Mouse (Mus musculus) gastrocnemius, adult 8-10 months (tissue): ENCODE results near the gene Pacsin1. TPM values are rescaled to one million over a fixed set of nuclear protein-coding genes. Genes with fewer than 3 reads are reported as not detected.
"Not testable (repeated sequence)": the region's sequence is repeated elsewhere in the genome, so short reads cannot be mapped to it uniquely, and the experiment has no call there.

Source experiments
- DNase-seq, 2 experiments: peaks; one replicate each; pipeline ENCODE4 v3.0.0; 2022; ENCODE audit warnings: low spot score in 2 of 2
- total RNA-seq, 4 experiments: library from RNA; stranded (reverse); gene quantifications; 2 replicates each; pipeline ENCODE4 v1.2.4; 2022

Gene Pacsin1
- total RNA-seq, 4 experiments from 2014 or later, result 0.15 to 0.51 TPM; not detected in 2

DNA sequence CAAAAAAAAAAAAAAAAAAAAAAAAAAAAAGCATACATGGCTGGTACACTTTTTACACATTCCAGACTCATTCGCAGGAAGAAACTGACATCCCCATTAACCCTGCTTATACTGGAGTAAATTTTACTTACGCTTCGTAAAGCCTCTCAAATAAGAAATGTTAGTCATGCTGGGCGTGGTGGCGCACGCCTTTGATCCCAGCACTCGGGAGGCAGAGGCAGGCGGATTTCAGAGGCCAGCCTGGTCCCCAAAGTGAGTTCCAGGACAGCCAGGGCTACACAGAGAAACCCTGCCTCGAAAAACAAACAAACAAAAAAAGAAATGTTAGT is 19.8 kb upstream of the Pacsin1 start:
- not testable (repeated sequence) for DNase-seq

DNA sequence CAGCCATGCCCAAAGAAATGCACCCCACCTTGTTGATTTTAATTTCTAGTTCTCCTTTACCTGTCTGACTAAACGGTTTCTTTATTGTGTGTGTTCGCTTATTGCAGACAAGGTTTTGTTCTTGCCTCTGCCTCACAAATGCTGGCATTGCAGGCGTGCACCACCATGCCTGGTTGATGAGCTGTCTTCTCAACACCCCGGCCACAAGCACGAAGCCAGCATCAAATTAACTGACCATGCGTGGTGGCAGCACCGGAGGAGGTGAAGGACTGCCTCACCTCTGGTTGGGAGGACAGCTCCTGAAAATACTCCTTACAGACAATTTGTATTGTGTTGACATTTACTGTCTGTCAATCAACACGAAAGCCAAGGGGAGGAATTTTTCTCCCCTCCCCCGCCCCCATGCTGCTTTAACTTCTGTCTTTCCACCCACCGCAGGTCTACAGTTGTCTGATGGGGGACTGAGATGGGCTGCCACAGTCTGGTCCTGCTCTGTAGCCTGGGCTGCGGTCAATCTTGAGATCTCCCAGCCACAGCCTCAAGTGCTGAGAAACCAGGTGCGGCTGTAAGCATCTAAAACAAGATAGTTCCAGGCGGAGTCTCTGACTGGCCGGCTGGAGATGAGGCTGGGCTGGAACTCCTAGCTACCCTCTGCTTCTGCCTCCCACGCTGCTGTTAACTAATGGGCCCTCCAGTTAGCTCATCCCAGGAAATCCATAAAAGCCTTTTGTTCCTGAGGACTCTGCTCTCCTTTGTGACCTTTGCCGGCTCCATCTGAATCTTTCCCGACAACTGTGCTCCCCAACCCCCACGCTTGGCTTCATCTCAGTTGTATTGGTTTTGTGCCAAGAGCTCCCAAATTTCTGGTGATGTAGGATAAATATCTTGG is 18.9 kb upstream of the Pacsin1 start, which contains the start of gene Rps10:
Rps10 (minus strand) TSS at position 538 of the 889 bp plus-strand sequence.
- DNase-seq, result no peak

DNA sequence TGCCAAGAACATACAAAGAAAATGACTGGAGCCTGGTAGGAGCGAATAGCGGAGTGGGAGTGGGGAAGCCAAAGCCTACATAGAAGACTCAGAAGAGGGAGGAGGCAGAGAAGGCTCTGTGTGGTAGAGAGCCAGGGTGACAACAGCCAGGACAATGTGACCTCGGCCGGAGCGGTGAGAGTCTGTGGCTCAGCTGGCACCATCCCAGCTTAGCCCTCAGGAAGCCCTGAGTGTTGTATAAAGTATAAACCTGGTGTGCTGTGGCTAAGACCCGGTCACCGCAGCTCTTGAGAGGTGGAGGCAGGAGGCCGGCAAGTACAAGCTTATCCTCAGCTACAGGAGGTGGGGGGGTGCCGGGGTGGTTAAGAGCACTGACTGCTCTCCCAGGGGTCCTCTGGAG is 18.0 kb upstream of the Pacsin1 start:
- no peak for DNase-seq

DNA sequence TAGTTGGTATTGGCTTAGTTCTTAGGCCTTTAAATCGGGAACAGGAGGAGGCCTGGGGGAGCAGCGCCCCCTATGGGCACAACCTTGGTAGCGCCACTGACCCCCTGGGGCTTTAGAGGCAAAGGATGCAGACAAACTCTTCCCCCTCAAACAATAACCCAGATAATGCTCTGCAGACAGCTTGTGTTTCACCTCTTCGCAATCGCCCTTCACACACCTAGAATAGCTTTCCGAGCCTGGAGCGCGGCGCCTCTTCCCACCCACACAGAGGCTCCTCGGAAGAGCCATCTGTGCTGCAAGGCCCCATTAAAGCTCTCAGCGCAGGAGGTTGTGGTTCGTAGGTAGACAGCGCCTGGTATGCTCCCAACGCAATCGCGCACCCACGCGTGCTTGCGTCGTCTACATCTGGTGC is 16.4 kb upstream of the Pacsin1 start:
- no peak for DNase-seq

DNA sequence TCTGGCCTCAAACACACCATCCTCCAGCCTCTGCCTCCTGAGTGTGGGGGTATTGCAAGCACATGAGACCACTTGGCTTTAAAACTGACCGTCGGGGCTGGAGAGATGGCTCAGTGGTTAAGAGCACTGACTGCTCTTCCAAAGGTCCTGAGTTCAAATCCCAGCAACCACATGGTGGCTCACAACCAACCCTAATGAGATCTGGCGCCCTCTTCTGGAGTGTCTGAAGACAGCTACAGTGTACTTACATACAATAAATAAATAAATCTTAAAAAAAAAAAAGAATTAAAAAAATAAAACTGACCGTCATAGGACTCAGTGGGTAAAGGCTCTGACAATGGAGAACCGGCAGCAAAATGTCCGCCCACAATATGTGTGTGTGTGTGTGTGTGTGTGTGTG is 15.5 kb upstream of the Pacsin1 start:
- DNase-seq, result not testable (repeated sequence)

DNA sequence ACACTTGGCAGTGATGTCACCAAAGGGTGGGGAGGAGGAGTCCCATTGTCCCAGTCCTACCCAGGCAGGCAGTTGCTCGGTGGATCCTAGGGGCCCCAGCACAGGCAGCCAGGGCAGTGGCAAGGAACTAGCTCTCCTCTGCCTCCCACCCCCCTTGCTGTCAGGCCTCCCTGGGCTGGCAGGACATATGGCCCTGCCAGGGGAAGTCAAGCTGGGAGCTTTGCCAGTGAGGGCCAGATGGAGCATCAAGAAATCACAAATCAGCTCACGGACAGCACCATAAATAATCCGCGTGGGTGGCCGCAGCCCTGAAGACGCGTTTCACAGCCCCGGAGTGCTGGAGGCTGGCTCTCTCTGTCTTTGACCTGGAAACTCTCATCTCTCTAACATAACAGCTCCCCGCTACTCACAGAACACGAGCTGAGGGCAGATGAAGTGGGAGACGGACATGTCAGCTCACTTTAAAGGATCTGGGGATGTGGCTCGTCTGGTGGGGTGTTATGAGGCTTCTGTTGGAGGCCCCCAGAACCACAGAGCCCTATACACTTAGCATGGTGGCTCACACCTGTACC is 12.7 kb upstream of the Pacsin1 start:
- DNase-seq, result no peak

DNA sequence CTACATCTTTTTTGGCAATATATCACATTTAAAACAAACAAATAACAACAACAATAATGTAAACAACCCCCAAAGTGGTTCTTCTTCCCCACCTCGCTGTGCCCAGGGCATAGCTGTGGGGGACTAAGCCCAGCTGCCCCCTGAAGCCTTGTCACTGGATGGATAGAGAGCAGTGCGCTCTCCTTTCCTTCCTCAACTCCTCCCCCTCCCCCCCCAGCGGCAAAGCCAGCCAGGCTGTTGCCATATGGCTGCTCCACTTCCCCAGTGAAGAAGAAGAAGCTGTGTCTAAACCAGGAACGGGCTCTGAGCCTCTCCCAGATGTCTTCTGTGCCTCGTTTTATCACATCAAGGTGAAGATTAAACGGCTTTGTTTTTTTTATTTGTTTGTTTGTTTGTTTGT is 12.2 kb upstream of the Pacsin1 start:
- no peak for DNase-seq

DNA sequence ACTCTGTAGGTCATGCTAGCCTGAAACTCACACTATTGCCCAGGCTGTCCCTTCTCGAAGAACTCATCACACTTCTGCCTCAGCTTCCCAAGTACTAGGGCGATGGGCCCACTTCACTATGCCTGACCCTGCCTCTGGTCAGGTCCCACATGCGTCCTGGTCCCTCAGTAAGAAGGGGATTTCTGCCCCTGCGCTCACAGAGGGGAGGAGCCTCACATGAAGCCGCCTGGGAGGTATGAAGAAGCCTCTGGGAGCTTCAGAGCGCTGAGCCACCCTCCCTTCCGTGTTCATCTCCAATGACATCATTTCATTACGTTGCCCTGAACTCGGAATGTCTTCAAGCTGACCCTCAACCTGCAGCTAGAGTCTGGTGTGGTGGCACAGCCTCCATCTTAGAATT is 11.6 kb upstream of the Pacsin1 start:
- no peak for DNase-seq

DNA sequence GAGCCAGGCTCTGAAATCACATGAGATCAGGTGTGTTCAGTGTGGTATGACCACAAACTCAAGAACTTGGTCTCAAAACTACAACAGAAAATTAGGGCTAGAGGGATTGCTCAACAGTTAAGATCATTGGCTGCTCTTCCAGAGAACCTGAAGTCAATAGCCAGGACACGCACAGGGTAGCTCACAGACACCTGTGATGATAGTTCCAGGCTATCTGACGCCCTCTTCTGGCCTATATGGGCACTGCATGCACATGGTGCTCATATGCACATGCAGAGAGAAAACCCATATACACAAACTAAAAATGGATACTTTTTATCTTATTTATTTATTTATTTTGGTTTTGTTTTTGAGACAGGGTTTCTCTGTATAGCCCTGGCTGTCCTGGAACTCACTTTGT is 10.7 kb upstream of the Pacsin1 start:
- no peak for DNase-seq

DNA sequence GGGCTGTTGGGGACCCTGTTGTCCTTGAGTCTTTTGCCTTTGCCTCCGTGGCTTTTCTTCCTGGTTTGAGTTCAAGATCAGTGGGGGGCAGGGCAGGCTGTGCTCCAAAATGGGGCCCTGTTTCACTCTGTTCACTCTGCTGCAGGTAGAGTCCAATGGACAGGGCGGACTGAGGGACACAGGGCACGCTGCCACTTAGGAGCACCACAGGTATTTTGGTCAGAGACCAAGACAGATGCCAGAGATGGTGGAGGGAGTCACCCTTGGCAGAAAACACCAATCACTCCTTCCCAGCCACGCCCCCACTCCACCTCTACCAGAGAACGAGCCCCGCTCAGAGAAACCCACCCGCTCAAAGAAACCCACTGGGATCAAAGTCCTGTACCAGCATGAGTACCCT is 9.5 kb upstream of the Pacsin1 start:
- DNase-seq, result no peak

DNA sequence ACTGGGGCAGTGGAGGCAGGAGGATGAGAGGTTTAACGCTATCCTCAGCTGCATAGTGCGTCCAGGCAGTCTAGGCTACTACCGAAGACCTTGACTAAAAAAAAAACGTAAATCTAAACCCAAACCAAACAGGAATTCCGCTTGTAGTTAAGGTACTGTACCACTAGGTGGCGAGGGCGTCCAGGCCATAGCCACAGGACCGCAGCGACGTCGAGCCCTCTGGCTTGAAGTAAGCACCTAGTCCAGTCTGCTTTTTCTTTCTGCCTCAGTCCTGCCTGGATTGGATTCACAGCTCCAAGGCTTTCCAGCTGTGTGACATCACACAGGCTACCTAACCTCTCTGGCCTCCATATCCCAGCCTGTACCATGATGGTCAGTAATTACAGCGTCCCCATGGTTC is 5.1 kb upstream of the Pacsin1 start:
- peak in 1 of 2 experiments; percentile 24 for DNase-seq

DNA sequence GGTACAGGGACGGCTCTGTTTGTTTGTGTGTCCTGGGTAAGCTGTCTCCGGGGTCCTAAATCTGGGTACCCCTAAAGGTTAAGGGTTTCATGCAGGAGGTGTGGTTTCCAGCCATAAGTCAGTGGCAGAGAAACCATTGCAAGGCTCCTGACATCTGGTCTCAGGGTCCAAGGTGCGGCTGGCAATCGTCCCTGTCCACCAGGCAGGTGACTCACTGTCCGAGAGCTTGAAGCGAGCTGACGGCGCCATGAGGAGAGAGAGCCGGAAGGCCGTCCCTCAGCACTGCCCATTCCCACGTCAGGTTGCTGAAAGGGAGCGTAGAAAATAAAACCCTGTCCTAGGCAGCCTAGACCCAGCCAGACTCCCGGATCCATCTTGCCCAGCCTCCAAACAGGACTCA is 4.7 kb upstream of the Pacsin1 start:
- DNase-seq, result no peak

DNA sequence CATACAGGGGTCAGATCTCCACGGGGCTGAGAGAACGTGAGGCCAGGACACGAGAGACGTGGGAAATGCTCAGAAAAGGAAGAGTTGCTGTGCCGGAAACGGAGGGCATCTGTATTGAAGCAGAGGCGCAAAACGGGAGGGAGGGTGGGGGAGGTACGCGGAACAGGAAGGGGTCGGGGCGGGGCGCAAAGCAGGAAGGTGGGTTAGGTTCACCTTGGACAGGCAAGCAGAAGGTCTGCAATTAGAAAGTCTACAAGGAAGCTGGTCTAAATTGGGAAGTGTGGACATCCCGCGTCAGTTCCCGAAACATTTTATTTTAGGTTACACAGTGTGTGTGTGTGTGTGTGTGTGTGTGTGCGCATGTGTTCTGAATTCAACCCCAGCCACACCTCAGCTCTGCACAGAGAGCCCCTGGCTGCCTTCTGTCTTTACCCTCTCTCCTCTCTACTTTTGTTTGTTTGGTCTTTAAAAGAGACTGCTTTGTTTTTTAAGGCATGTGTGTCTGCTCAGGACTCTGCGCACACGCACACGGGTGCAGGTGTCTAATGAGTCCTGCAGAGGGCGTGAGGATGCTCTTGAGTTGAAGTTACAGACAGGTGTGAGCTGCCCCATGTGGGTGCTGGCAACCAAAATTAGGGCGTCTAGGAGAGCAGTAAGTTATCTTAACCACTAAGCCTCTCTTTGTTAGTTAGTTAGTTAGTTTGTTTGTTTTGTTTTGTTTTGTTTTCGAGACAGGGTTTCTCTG is 3.1 kb upstream of the Pacsin1 start:
- DNase-seq, result no peak

DNA sequence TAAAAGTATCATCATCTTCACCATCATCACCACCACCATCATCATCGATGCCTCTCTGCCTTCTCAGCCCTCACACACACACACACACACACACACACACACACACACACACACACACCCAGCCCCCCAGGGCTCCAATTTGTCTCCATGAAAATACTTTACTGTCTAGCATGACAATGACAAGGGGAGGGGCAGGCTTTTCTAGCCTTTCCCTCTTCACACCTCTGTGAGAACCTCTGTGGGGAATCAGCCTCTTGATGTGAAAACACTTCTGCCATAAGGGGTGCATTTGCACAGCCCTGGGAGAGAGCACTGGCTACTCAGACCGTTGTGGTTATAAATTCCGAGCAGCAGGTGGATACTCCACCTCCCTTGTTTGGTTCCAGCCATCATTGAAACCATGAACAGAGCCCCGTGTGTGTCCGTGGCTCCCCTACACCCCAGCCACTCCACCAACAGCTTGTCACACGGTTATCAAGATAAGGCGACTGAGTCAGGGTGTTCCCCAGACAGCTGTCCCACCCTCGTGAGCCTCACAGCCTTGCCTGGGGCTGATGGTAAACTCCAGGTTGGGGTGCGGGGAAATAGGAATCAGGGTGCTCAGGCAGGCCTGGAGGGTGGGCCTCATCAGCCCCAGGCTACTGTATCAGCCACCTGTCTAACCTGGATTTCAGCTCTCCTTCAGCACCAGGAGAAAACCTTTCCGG is 1.9 kb upstream of the Pacsin1 start:
- no peak for DNase-seq

DNA sequence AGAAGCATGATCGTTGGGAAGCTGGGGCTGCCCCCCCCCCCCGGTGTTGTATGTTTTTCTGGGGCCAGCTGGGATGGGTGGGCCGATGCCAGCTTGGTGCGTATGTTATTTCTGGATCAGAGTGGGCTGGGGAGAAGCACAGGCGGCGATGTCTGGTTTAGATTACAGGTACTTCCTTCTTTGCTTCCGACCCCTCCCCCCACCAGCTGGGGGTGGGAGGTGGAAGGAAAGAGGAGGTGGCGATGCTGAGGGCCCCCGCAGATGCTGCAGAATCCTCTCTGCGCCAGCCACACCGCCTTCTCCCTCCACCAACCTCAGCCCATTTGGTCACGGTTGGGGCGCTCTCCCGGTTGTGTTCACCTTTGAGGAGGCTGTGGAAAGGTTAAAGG is 696 bp downstream of the Pacsin1 start:
- no peak for DNase-seq

DNA sequence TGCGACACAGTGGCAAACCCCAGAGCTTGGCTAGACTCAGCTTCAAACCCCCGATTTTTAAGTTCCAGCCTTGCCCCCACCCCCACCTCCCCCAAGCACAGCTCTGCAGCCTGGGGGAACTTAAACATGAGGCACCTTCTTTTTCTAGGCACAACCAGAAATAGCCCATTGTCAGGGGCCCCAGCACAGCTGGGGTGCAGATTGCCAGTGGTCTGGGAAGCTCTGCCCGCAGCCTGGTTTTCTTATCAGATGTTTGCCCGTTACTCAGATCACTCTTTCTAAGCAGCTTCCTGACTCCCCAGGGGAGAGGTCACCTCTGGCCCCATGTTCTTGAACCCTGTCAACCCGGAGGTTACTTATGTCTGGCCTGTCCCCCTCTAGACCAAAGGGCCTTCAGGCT is 1.1 kb downstream of the Pacsin1 start:
- DNase-seq, result no peak

DNA sequence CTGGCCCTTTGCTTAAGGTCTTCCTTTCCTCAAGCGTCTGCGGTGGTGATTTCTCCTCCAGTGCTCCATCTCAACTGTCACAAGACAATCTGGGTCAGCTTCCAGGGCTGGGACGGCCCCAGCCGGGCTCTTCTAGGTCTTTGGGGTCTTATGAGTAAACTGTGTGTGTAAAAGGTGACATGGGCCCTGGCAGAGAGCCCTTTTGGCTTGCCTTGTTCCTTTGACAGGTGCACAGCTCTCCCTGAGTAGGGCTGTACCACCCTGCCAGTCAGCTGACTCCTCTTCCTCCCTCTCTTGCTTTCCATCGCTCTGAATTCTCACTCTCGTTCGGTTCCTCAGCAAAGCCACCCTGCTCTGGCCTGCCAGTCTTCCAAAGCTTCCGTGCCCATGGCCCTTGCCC is 1.8 kb downstream of the Pacsin1 start:
- DNase-seq, result no peak

DNA sequence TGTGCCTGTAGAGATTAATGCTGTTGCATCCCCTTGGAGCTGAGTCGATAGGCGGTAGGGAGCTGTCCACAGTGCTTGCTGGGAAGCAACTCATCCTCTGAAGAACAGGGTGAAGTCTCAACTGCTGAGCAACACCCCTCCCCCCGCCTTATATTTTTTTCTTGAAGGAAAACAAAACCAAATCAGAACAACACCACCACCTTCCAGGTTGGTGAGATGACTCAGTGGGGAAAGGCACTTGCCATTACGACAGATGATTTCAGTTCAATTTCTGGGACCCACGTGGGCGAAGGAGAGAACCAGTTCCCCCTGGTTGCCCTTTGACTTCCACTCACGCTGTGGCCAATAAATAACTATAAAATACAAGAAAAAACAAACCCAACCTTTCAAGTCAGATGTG is 3.5 kb downstream of the Pacsin1 start:
- no peak for DNase-seq

DNA sequence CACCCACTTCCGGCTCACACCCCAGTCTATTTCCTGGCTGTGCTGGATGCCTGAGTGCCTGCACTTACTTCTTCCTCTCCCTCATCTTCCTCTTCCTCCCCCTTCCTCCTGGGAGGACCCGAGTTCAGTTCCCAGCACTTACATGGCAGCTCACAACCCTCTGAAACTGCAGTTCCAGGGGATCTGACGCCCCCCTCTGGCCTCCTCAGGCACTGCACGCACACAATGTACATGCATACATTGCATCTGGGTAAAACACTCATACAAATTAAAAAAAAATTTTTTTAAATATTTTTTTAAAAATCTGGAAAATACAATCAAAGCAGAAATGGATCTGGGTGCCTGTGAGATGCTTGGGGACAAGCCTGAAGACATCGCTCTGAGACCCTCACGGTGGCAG is 16.4 kb downstream of the Pacsin1 start:
- no peak for DNase-seq

DNA sequence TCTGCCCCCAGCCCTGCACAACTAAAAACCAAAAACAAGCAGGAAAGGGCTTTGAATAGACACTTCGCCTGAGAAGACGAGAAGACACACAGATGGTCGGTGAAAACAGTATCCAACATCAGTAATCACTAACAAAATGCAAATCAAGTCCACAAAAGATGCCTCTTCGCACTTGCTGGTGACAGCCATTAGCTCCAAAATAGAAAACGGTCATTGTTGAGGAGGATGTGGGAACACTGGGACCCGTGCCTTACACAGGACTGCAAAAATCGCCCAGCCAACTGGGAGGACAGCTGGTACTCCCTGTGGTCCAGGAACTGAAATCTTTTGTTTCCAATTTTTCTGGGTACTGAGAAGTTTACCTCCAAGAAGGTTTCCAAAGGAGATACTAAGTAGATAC is 18.6 kb downstream of the Pacsin1 start:
- no peak for DNase-seq

DNA sequence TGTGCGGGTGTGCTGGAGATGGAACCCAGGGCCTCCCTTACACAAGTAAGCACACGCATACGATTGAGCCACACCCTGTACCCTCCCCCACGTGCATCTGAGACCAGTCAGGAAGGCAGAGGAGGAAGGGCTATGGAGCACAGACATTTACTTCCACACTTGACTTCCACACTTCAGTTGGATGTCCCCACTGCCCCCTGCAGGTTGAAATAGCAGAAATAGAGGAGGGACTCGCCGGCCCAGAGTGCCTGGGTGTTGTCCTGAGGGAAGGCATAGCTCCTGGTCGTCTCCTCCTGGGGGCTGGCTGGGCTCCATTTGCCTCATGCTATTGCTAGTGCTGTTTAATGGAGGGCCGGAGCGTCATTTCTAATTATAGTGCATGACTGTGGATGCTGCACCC is 20.1 kb downstream of the Pacsin1 start:
- no peak for DNase-seq

DNA sequence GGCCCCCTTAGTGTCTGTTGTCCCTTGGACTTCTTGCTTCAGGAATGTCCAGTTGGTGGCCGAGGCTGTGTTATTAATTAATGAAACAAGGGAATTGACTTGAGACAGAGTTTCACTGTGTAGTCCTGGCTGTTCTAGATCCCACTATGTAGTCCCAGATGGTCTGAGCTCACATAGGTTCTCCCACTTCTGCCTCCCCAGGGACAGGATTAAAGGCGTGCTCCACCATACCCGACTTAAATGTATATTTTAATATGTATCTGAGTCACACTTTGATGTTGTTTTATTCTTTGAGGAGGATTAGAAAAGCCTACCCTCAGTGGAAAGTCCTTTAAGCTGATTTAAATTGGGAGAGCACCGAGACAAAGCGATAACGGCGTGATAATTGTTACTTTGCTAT is 21.0 kb downstream of the Pacsin1 start:
- DNase-seq, result no peak
